Mouse (Mus musculus): ENCODE results near the gene Elmo1. TPM values are rescaled to one million over a fixed set of nuclear protein-coding genes. Genes with fewer than 3 reads are reported as not detected.

The Elmo1 gene
- polyA plus RNA-seq, 1 experiment from 2014 or later: 11.9 TPM

- Histone ChIP-seq H3K4me2 (ENCODE audit: low read depth, low read length) (no peak overlapping the region), H3K4me3 (replicated peaks; ENCODE audit: low read length) (no peak overlapping the region), H3K27me3 (ENCODE audit: control insufficient read depth, insufficient read depth, low read length) (no peaks in the 10 kb centered on the region), H3K27ac (ENCODE audit: low read length) (no peak overlapping the region), H3K4me1 (ENCODE audit: control insufficient read depth, insufficient read depth, low read length) (no peaks in the 10 kb centered on the region), H3K9me3 (replicated peaks; ENCODE audit: control insufficient read depth, low read length) (no peaks in the 10 kb centered on the region), H3K36me3 (ENCODE audit: control insufficient read depth, insufficient read depth, low read length) (no peaks in the 10 kb centered on the region), H3K9ac (ENCODE audit: low read length) (no peak overlapping the region)
- ATAC-seq (ENCODE audit: insufficient read depth, low FRiP score): no peak
- 20% methylated on average over 3 of the region's 3 CpGs for WGBS
Observed at GRCm38 (mm10) chr13:20297841-20298240, 207.4 kb downstream of the Elmo1 start.

GRCm38 (mm10) chr13:20299424-20299823 is 209.0 kb downstream of the Elmo1 start:
- H3K27me3 ChIP-seq (ENCODE audit: control insufficient read depth, insufficient read depth, low read length): no peaks in the 10 kb centered on the region
- WGBS: 65% methylated on average over 3 of the region's 3 CpGs
- no peak overlapping the region for H3K9ac ChIP-seq (ENCODE audit: low read length)

GRCm38 (mm10) chr13:20300052-20300564 is 209.7 kb downstream of the Elmo1 start:
- no peaks in the 10 kb centered on the region for H3K36me3 ChIP-seq (ENCODE audit: control insufficient read depth, insufficient read depth, low read length)
- no peak overlapping the region for H3K27ac ChIP-seq (ENCODE audit: low read length)
- H3K9me3 ChIP-seq (replicated peaks; ENCODE audit: control insufficient read depth, low read length): no peaks in the 10 kb centered on the region
- no peak overlapping the region for H3K4me2 ChIP-seq (ENCODE audit: low read depth, low read length)
- H3K4me1 ChIP-seq (ENCODE audit: control insufficient read depth, insufficient read depth, low read length): no peaks in the 10 kb centered on the region
- peak; percentile 53; the same call in 1 of the 2 replicates for ATAC-seq (ENCODE audit: insufficient read depth, low FRiP score)
- 74% methylated on average over 3 of the region's 3 CpGs for WGBS
- no peaks in the 10 kb centered on the region for H3K27me3 ChIP-seq (ENCODE audit: control insufficient read depth, insufficient read depth, low read length)
- H3K4me3 ChIP-seq (replicated peaks; ENCODE audit: low read length): no peak overlapping the region
- H3K9ac ChIP-seq (ENCODE audit: low read length): no peak overlapping the region

More at GRCm38 (mm10) chr13:20299424-20299823, 209.0 kb downstream of the Elmo1 start:
- Histone ChIP-seq H3K4me1 (ENCODE audit: control insufficient read depth, insufficient read depth, low read length) (no peaks in the 10 kb centered on the region), H3K27ac (ENCODE audit: low read length) (no peak overlapping the region), H3K4me2 (ENCODE audit: low read depth, low read length) (no peak overlapping the region), H3K4me3 (replicated peaks; ENCODE audit: low read length) (no peak overlapping the region), H3K9me3 (replicated peaks; ENCODE audit: control insufficient read depth, low read length) (no peaks in the 10 kb centered on the region), H3K36me3 (ENCODE audit: control insufficient read depth, insufficient read depth, low read length) (no peaks in the 10 kb centered on the region)
- no peak for ATAC-seq (ENCODE audit: insufficient read depth, low FRiP score)

GRCm38 (mm10) chr13:20300626-20301025 is 210.2 kb downstream of the Elmo1 start:
- Histone ChIP-seq H3K4me1 (ENCODE audit: control insufficient read depth, insufficient read depth, low read length) (no peaks in the 10 kb centered on the region), H3K9me3 (replicated peaks; ENCODE audit: control insufficient read depth, low read length) (no peaks in the 10 kb centered on the region), H3K4me2 (ENCODE audit: low read depth, low read length) (no peak overlapping the region), H3K4me3 (replicated peaks; ENCODE audit: low read length) (no peak overlapping the region), H3K9ac (ENCODE audit: low read length) (no peak overlapping the region), H3K27ac (ENCODE audit: low read length) (no peak overlapping the region), H3K27me3 (ENCODE audit: control insufficient read depth, insufficient read depth, low read length) (no peaks in the 10 kb centered on the region), H3K36me3 (ENCODE audit: control insufficient read depth, insufficient read depth, low read length) (no peaks in the 10 kb centered on the region)
- ATAC-seq (ENCODE audit: insufficient read depth, low FRiP score): peak; percentile 74; the same call in 1 of the 2 replicates
- WGBS: 60% methylated on average over 3 of the region's 3 CpGs

GRCm38 (mm10) chr13:20301760-20302159 is 211.4 kb downstream of the Elmo1 start:
- no peak for ATAC-seq (ENCODE audit: insufficient read depth, low FRiP score)
- H3K4me2 ChIP-seq (ENCODE audit: low read depth, low read length): no peak overlapping the region
- no peaks in the 10 kb centered on the region for H3K9me3 ChIP-seq (replicated peaks; ENCODE audit: control insufficient read depth, low read length)
- H3K9ac ChIP-seq (ENCODE audit: low read length): no peak overlapping the region
- WGBS: 95% methylated on average over 7 of the region's 7 CpGs
- H3K27ac ChIP-seq (ENCODE audit: low read length): no peak overlapping the region
- H3K4me1 ChIP-seq (ENCODE audit: control insufficient read depth, insufficient read depth, low read length): no peaks in the 10 kb centered on the region
- no peak overlapping the region for H3K4me3 ChIP-seq (replicated peaks; ENCODE audit: low read length)
- no peaks in the 10 kb centered on the region for H3K36me3 ChIP-seq (ENCODE audit: control insufficient read depth, insufficient read depth, low read length)
- no peaks in the 10 kb centered on the region for H3K27me3 ChIP-seq (ENCODE audit: control insufficient read depth, insufficient read depth, low read length)

GRCm38 (mm10) chr13:20305621-20306020 is 215.2 kb downstream of the Elmo1 start:
- ATAC-seq (ENCODE audit: insufficient read depth, low FRiP score): no peak
- H3K36me3 ChIP-seq (ENCODE audit: control insufficient read depth, insufficient read depth, low read length): no peaks in the 10 kb centered on the region
- H3K27ac ChIP-seq (ENCODE audit: low read length): no peak overlapping the region
- H3K4me2 ChIP-seq (ENCODE audit: low read depth, low read length): no peak overlapping the region
- no peaks in the 10 kb centered on the region for H3K4me1 ChIP-seq (ENCODE audit: control insufficient read depth, insufficient read depth, low read length)
- no peak overlapping the region for H3K9ac ChIP-seq (ENCODE audit: low read length)
- no peaks in the 10 kb centered on the region for H3K27me3 ChIP-seq (ENCODE audit: control insufficient read depth, insufficient read depth, low read length)
- H3K4me3 ChIP-seq (replicated peaks; ENCODE audit: low read length): no peak overlapping the region
- 79% methylated on average over 4 of the region's 4 CpGs for WGBS
- H3K9me3 ChIP-seq (replicated peaks; ENCODE audit: control insufficient read depth, low read length): no peaks in the 10 kb centered on the region

GRCm38 (mm10) chr13:20306180-20307177 is 216.1 kb downstream of the Elmo1 start:
- H3K27ac ChIP-seq (ENCODE audit: low read length): no peak overlapping the region
- H3K36me3 ChIP-seq (ENCODE audit: control insufficient read depth, insufficient read depth, low read length): no peaks in the 10 kb centered on the region
- H3K4me1 ChIP-seq (ENCODE audit: control insufficient read depth, insufficient read depth, low read length): no peaks in the 10 kb centered on the region
- no peaks in the 10 kb centered on the region for H3K9me3 ChIP-seq (replicated peaks; ENCODE audit: control insufficient read depth, low read length)
- ATAC-seq (ENCODE audit: insufficient read depth, low FRiP score): no peak
- 61% methylated on average over 5 of the region's 5 CpGs for WGBS
- no peak overlapping the region for H3K4me2 ChIP-seq (ENCODE audit: low read depth, low read length)
- H3K9ac ChIP-seq (ENCODE audit: low read length): no peak overlapping the region
- H3K27me3 ChIP-seq (ENCODE audit: control insufficient read depth, insufficient read depth, low read length): no peaks in the 10 kb centered on the region
- H3K4me3 ChIP-seq (replicated peaks; ENCODE audit: low read length): no peak overlapping the region

GRCm38 (mm10) chr13:20307381-20307780 is 217.0 kb downstream of the Elmo1 start:
- Histone ChIP-seq H3K27me3 (ENCODE audit: control insufficient read depth, insufficient read depth, low read length) (no peaks in the 10 kb centered on the region), H3K4me1 (ENCODE audit: control insufficient read depth, insufficient read depth, low read length) (no peaks in the 10 kb centered on the region), H3K9ac (ENCODE audit: low read length) (no peak overlapping the region), H3K27ac (ENCODE audit: low read length) (no peak overlapping the region), H3K4me3 (replicated peaks; ENCODE audit: low read length) (no peak overlapping the region), H3K36me3 (ENCODE audit: control insufficient read depth, insufficient read depth, low read length) (no peaks in the 10 kb centered on the region), H3K9me3 (replicated peaks; ENCODE audit: control insufficient read depth, low read length) (no peaks in the 10 kb centered on the region), H3K4me2 (ENCODE audit: low read depth, low read length) (no peak overlapping the region)
- 78% methylated on average over 2 of the region's 2 CpGs for WGBS
- ATAC-seq (ENCODE audit: insufficient read depth, low FRiP score): no peak

- Histone ChIP-seq H3K4me1 (ENCODE audit: control insufficient read depth, insufficient read depth, low read length) (no peaks in the 10 kb centered on the region), H3K9me3 (replicated peaks; ENCODE audit: control insufficient read depth, low read length) (no peaks in the 10 kb centered on the region), H3K4me3 (replicated peaks; ENCODE audit: low read length) (no peak overlapping the region), H3K36me3 (ENCODE audit: control insufficient read depth, insufficient read depth, low read length) (no peaks in the 10 kb centered on the region), H3K9ac (ENCODE audit: low read length) (no peak overlapping the region), H3K4me2 (ENCODE audit: low read depth, low read length) (no peak overlapping the region), H3K27ac (ENCODE audit: low read length) (no peak overlapping the region), H3K27me3 (ENCODE audit: control insufficient read depth, insufficient read depth, low read length) (no peaks in the 10 kb centered on the region)
- no peak for ATAC-seq (ENCODE audit: insufficient read depth, low FRiP score)
- 15% methylated on average over 3 of the region's 3 CpGs for WGBS
Observed at GRCm38 (mm10) chr13:20311612-20312011, 221.2 kb downstream of the Elmo1 start.
